Mouse (Mus musculus): ENCODE data around the gene Sult6b2. TPM values are rescaled to one million over a fixed set of nuclear protein-coding genes. Genes with fewer than 3 reads are reported as not detected.
A peak's percentile ranks its signal among the peaks of the same experiment; 100 is the strongest.

Gene Sult6b2
- polyA plus RNA-seq, 1 experiment from 2014 or later: not detected

- Histone ChIP-seq H3K27ac (replicated peaks) (no peak overlapping the region), H3K4me1 (peaks cover 10% of the 10 kb centered on the region; the same call in 1 of the 2 replicates), H3K9ac (replicated peaks) (no peak overlapping the region), H3K36me3 (no peaks in the 10 kb centered on the region), H3K4me2 (replicated peaks) (no peak overlapping the region), H3K27me3 (no peaks in the 10 kb centered on the region), H3K4me3 (no peak overlapping the region), H3K9me3 (no peaks in the 10 kb centered on the region)
- ATAC-seq (ENCODE audit: low FRiP score, low read depth): no peak
- 60% methylated on average over 18 of the region's 18 CpGs for WGBS
Measured at GRCm38 (mm10) chr6:142788042-142788987, 16.0 kb downstream of the Sult6b2 start.

GRCm38 (mm10) chr6:142786106-142786505 is 18.2 kb downstream of the Sult6b2 start:
- Histone ChIP-seq H3K27ac (replicated peaks) (no peak overlapping the region), H3K4me3 (no peak overlapping the region), H3K36me3 (no peaks in the 10 kb centered on the region), H3K4me2 (replicated peaks) (no peak overlapping the region), H3K27me3 (no peaks in the 10 kb centered on the region), H3K9ac (replicated peaks) (no peak overlapping the region), H3K9me3 (no peaks in the 10 kb centered on the region), H3K4me1 (no peaks in the 10 kb centered on the region)
- ATAC-seq (ENCODE audit: low FRiP score, low read depth): no peak
- WGBS: 87% methylated on average over 21 of the region's 21 CpGs

GRCm38 (mm10) chr6:142785343-142785742 is 19.0 kb downstream of the Sult6b2 start:
- ATAC-seq (ENCODE audit: low FRiP score, low read depth): no peak
- no peak overlapping the region for H3K4me2 ChIP-seq (replicated peaks)
- 36% methylated on average over 4 of the region's 4 CpGs for WGBS
- H3K27me3 ChIP-seq: no peaks in the 10 kb centered on the region
- no peak overlapping the region for H3K4me3 ChIP-seq
- no peak overlapping the region for H3K9ac ChIP-seq (replicated peaks)
- peaks cover 4% of the 10 kb centered on the region; the same call in 1 of the 2 replicates for H3K4me1 ChIP-seq
- H3K36me3 ChIP-seq: no peaks in the 10 kb centered on the region
- no peaks in the 10 kb centered on the region for H3K9me3 ChIP-seq
- no peak overlapping the region for H3K27ac ChIP-seq (replicated peaks)

GRCm38 (mm10) chr6:142781286-142781685 is 23.0 kb downstream of the Sult6b2 start:
- H3K4me2 ChIP-seq (replicated peaks): no peak overlapping the region
- H3K27me3 ChIP-seq: no peaks in the 10 kb centered on the region
- peaks cover 14% of the 10 kb centered on the region for H3K4me1 ChIP-seq
- H3K27ac ChIP-seq (replicated peaks): no peak overlapping the region
- no peaks in the 10 kb centered on the region for H3K36me3 ChIP-seq
- H3K4me3 ChIP-seq: no peak overlapping the region
- H3K9ac ChIP-seq (replicated peaks): no peak overlapping the region
- no peaks in the 10 kb centered on the region for H3K9me3 ChIP-seq
- ATAC-seq (ENCODE audit: low FRiP score, low read depth): no peak
- WGBS: 51% methylated on average over 7 of the region's 7 CpGs

- Histone ChIP-seq H3K27ac (replicated peaks) (0 out of 2 replicates have a peak overlapping the region, but pooled peaks have one; percentile 63), H3K9me3 (no peaks in the 10 kb centered on the region), H3K4me3 (no peak overlapping the region), H3K27me3 (no peaks in the 10 kb centered on the region), H3K36me3 (0 out of 2 replicates have a peak, but pooled peaks cover 5% of the 10 kb centered on the region), H3K4me2 (replicated peaks) (no peak overlapping the region), H3K9ac (replicated peaks) (no peak overlapping the region), H3K4me1 (peaks cover 14% of the 10 kb centered on the region)
- WGBS: 58% methylated on average over 4 of the region's 4 CpGs
- ATAC-seq (ENCODE audit: low FRiP score, low read depth): peak; percentile 31
Measured at GRCm38 (mm10) chr6:142780574-142781033, 23.7 kb downstream of the Sult6b2 start.

- no peak overlapping the region for H3K9ac ChIP-seq (replicated peaks)
- H3K4me2 ChIP-seq (replicated peaks): no peak overlapping the region
- no peaks in the 10 kb centered on the region for H3K27me3 ChIP-seq
- peak; percentile 68 for ATAC-seq (ENCODE audit: low FRiP score, low read depth)
- H3K4me1 ChIP-seq: peaks cover 14% of the 10 kb centered on the region
- WGBS: 68% methylated on average over 14 of the region's 14 CpGs
- H3K27ac ChIP-seq (replicated peaks): peak overlapping the region; percentile 63
- peaks cover 11% of the 10 kb centered on the region; the same call in 1 of the 2 replicates for H3K36me3 ChIP-seq
- no peaks in the 10 kb centered on the region for H3K9me3 ChIP-seq
- H3K4me3 ChIP-seq: no peak overlapping the region
Measured at GRCm38 (mm10) chr6:142779812-142780573, 24.3 kb downstream of the Sult6b2 start.

GRCm38 (mm10) chr6:142779045-142779811 is 25.1 kb downstream of the Sult6b2 start:
- Histone ChIP-seq H3K36me3 (peaks cover 12% of the 10 kb centered on the region; the same call in 1 of the 2 replicates), H3K4me2 (replicated peaks) (no peak overlapping the region), H3K27ac (replicated peaks) (peak overlapping the region; percentile 63; the same call in 1 of the 2 replicates), H3K4me1 (peaks cover 14% of the 10 kb centered on the region), H3K4me3 (no peak overlapping the region), H3K27me3 (no peaks in the 10 kb centered on the region), H3K9me3 (no peaks in the 10 kb centered on the region), H3K9ac (replicated peaks) (no peak overlapping the region)
- ATAC-seq (ENCODE audit: low FRiP score, low read depth): peak; percentile 44; the same call in 1 of the 2 replicates
- WGBS: 56% methylated on average over 11 of the region's 11 CpGs

GRCm38 (mm10) chr6:142776935-142777334 is 27.4 kb downstream of the Sult6b2 start:
- 86% methylated on average over 4 of the region's 4 CpGs for WGBS
- Histone ChIP-seq H3K4me1 (peaks cover 14% of the 10 kb centered on the region), H3K4me2 (replicated peaks) (no peak overlapping the region), H3K27me3 (no peaks in the 10 kb centered on the region), H3K9ac (replicated peaks) (no peak overlapping the region), H3K4me3 (no peak overlapping the region), H3K27ac (replicated peaks) (no peak overlapping the region; the same call in 1 of the 2 replicates), H3K9me3 (no peaks in the 10 kb centered on the region), H3K36me3 (peaks cover 33% of the 10 kb centered on the region)
- ATAC-seq (ENCODE audit: low FRiP score, low read depth): no peak

GRCm38 (mm10) chr6:142773566-142773965 is 30.7 kb downstream of the Sult6b2 start:
- H3K4me2 ChIP-seq (replicated peaks): no peak overlapping the region
- peaks cover 65% of the 10 kb centered on the region for H3K36me3 ChIP-seq
- WGBS: 90% methylated on average over 5 of the region's 5 CpGs
- no peak for ATAC-seq (ENCODE audit: low FRiP score, low read depth)
- no peak overlapping the region for H3K9ac ChIP-seq (replicated peaks)
- H3K9me3 ChIP-seq: no peaks in the 10 kb centered on the region
- H3K4me1 ChIP-seq: no peaks in the 10 kb centered on the region
- no peak overlapping the region for H3K27ac ChIP-seq (replicated peaks)
- no peaks in the 10 kb centered on the region for H3K27me3 ChIP-seq
- H3K4me3 ChIP-seq: no peak overlapping the region

- no peak for ATAC-seq (ENCODE audit: low FRiP score, low read depth)
- H3K4me1 ChIP-seq: no peaks in the 10 kb centered on the region
- peaks cover 84% of the 10 kb centered on the region for H3K36me3 ChIP-seq
- no peaks in the 10 kb centered on the region for H3K9me3 ChIP-seq
- H3K27me3 ChIP-seq: no peaks in the 10 kb centered on the region
- H3K4me3 ChIP-seq: no peak overlapping the region
- H3K27ac ChIP-seq (replicated peaks): no peak overlapping the region; the same call in 1 of the 2 replicates
- 97% methylated on average over 4 of the region's 4 CpGs for WGBS
- H3K9ac ChIP-seq (replicated peaks): no peak overlapping the region
- no peak overlapping the region for H3K4me2 ChIP-seq (replicated peaks)
Measured at GRCm38 (mm10) chr6:142771643-142772042, 32.7 kb downstream of the Sult6b2 start.

- H3K9me3 ChIP-seq: no peaks in the 10 kb centered on the region
- WGBS: 98% methylated on average over 3 of the region's 3 CpGs
Measured at GRCm38 (mm10) chr6:142769896-142770295, 34.4 kb downstream of the Sult6b2 start.

More at GRCm38 (mm10) chr6:142769896-142770295, 34.4 kb downstream of the Sult6b2 start:
- no peak for ATAC-seq (ENCODE audit: low FRiP score, low read depth)
- Histone ChIP-seq H3K4me1 (no peaks in the 10 kb centered on the region), H3K36me3 (peaks cover 90% of the 10 kb centered on the region), H3K4me3 (no peak overlapping the region), H3K27me3 (no peaks in the 10 kb centered on the region), H3K4me2 (replicated peaks) (no peak overlapping the region), H3K27ac (replicated peaks) (no peak overlapping the region), H3K9ac (replicated peaks) (no peak overlapping the region)

All from midbrain, embryonic 12.5 days (tissue).